ENCODE assay signal across 15 mouse cellular contexts in genomic region chr16:84974176-84974518, GRCm38 (mm10).
DNase-seq lines count a peak whose midpoint lies in the region; ATAC-seq and TF ChIP-seq lines count a peak whose summit lies in the region.
"Had no signal": no experiment of that assay in that cellular context is flagged by ENCODE, and none has a peak within 500 bp of the region (broad histone marks: within the 10 kb centered on the region; RNA-seq: fewer than 3 reads in every experiment).

No protein-coding gene starts in this region.

- no peak for TF ChIP-seq CTCF in cerebellum, adult 2 months (IDR thresholded peaks at IDR 0.05; ENCODE audit: borderline replicate concordance, insufficient read depth, low read depth, low read length)
- no peak for TF ChIP-seq CTCF in liver, postnatal 0 days (IDR thresholded peaks at IDR 0.05; ENCODE audit: low read depth)

- peak overlapping the region; percentile 13; the same call in 1 of the 2 replicates for H3K27ac ChIP-seq in cerebellum, adult 2 months (ENCODE audit: insufficient read depth, low read length)
- 0 out of 2 replicates have a peak overlapping the region, but pooled peaks have one; percentile 5 for H3K27ac ChIP-seq in hindbrain, embryonic 15.5 days (replicated peaks)
- no peak overlapping the region for H3K27ac ChIP-seq in hindbrain, embryonic 11.5 days (ENCODE audit: low read depth, low read length)
- 0 out of 2 replicates have a peak overlapping the region, but pooled peaks have one; percentile 12 for H3K27ac ChIP-seq in liver, postnatal 0 days (ENCODE audit: low read depth)
- H3K27ac ChIP-seq in brown adipose tissue, adult 24 weeks (replicated peaks; ENCODE audit: low read depth, low read length) = peak overlapping the region; percentile 96
- H3K27ac ChIP-seq: hindbrain, embryonic 14.5 days; limb, embryonic 10.5 days had no signal

- no peak overlapping the region for H3K9ac ChIP-seq in hindbrain, embryonic 15.5 days
- no peak overlapping the region for H3K9ac ChIP-seq in hindbrain, embryonic 11.5 days (ENCODE audit: low read depth, low read length)
- H3K9ac ChIP-seq in liver, postnatal 0 days (replicated peaks) = no peak overlapping the region
- H3K9ac ChIP-seq: hindbrain, embryonic 14.5 days had no signal

- no peak overlapping the region for H3K4me3 ChIP-seq in cerebellum, adult 2 months (replicated peaks; ENCODE audit: insufficient read depth, low read depth, low read length)
- H3K4me3 ChIP-seq in hindbrain, embryonic 15.5 days = no peak overlapping the region
- H3K4me3 ChIP-seq in hindbrain, embryonic 11.5 days (ENCODE audit: low read depth, low read length) = no peak overlapping the region
- no peak overlapping the region for H3K4me3 ChIP-seq in liver, postnatal 0 days (ENCODE audit: low read depth, low read length)
- H3K4me3 ChIP-seq in brown adipose tissue, adult 24 weeks (ENCODE audit: insufficient read depth, low read depth, low read length) = peak overlapping the region; percentile 17; the same call in 1 of the 2 replicates
- H3K4me3 ChIP-seq: limb, embryonic 10.5 days had no signal

- no peak for TF ChIP-seq POLR2A in cerebellum, adult 2 months (IDR thresholded peaks at IDR 0.05; ENCODE audit: borderline replicate concordance, insufficient read depth, low read length)

- H3K4me1 ChIP-seq in cerebellum, adult 2 months (ENCODE audit: control insufficient read depth, insufficient read depth, low read length) = peaks cover 11% of the 10 kb centered on the region
- H3K4me1 ChIP-seq in hindbrain, embryonic 15.5 days (replicated peaks) = peaks cover 7% of the 10 kb centered on the region; the same call in 1 of the 2 replicates
- H3K4me1 ChIP-seq in hindbrain, embryonic 11.5 days (replicated peaks; ENCODE audit: control insufficient read depth, insufficient read depth, low read length) = no peaks in the 10 kb centered on the region
- no peaks in the 10 kb centered on the region for H3K4me1 ChIP-seq in liver, postnatal 0 days (ENCODE audit: insufficient read depth)
- H3K4me1 ChIP-seq in brown adipose tissue, adult 24 weeks (ENCODE audit: control insufficient read depth, insufficient read depth, insufficient read length, low read length) = peaks cover 26% of the 10 kb centered on the region
- H3K4me1 ChIP-seq: limb, embryonic 10.5 days had no signal

- 50% methylated on average over 6 of the region's 6 CpGs for WGBS in cerebellum, adult 2 months
- WGBS in hindbrain, embryonic 15.5 days = 93% methylated on average over 6 of the region's 6 CpGs
- WGBS in hindbrain, embryonic 11.5 days = 87% methylated on average over 6 of the region's 6 CpGs
- 73% methylated on average over 6 of the region's 6 CpGs for WGBS in liver, postnatal 0 days (ENCODE audit: insufficient replicate concordance)

- H3K27me3 ChIP-seq in cerebellum, adult 2 months (ENCODE audit: control insufficient read depth, insufficient read depth, low read length) = no peaks in the 10 kb centered on the region
- H3K27me3 ChIP-seq in hindbrain, embryonic 15.5 days = no peaks in the 10 kb centered on the region
- no peaks in the 10 kb centered on the region for H3K27me3 ChIP-seq in hindbrain, embryonic 11.5 days (ENCODE audit: control insufficient read depth, insufficient read depth, low read length)
- no peaks in the 10 kb centered on the region for H3K27me3 ChIP-seq in liver, postnatal 0 days (ENCODE audit: insufficient read depth, low read length)

- 0 out of 2 replicates have a peak, but pooled peaks have one; percentile 24 for ATAC-seq in hindbrain, embryonic 15.5 days (ENCODE audit: low FRiP score, low read depth)
- no peak for ATAC-seq in hindbrain, embryonic 11.5 days (ENCODE audit: low FRiP score)
- no peak for ATAC-seq in liver, postnatal 0 days
- ATAC-seq: forebrain, embryonic 16.5 days had no signal

- TF ChIP-seq EP300 in liver, postnatal 0 days (IDR thresholded peaks at IDR 0.05; ENCODE audit: low read depth) = no peak

- H3K9me3 ChIP-seq in hindbrain, embryonic 15.5 days = no peaks in the 10 kb centered on the region
- no peaks in the 10 kb centered on the region for H3K9me3 ChIP-seq in hindbrain, embryonic 11.5 days (ENCODE audit: control insufficient read depth, low read length)
- H3K9me3 ChIP-seq in liver, postnatal 0 days (ENCODE audit: low read length) = no peaks in the 10 kb centered on the region
- H3K9me3 ChIP-seq: limb, embryonic 10.5 days had no signal

- peaks cover 43% of the 10 kb centered on the region for H3K36me3 ChIP-seq in hindbrain, embryonic 15.5 days
- H3K36me3 ChIP-seq in hindbrain, embryonic 11.5 days (ENCODE audit: control insufficient read depth, insufficient read depth, low read length) = no peaks in the 10 kb centered on the region
- peaks cover 3% of the 10 kb centered on the region; the same call in 1 of the 2 replicates for H3K36me3 ChIP-seq in liver, postnatal 0 days (replicated peaks; ENCODE audit: insufficient read depth, low read length)

- no peak for DNase-seq in cerebellum, adult 2 months
- no peak for DNase-seq in cerebellum, adult 11 months
- no peak for DNase-seq in hindbrain, embryonic 11.5 days (ENCODE audit: low spot score)
- DNase-seq in liver, postnatal 0 days = no peak
- DNase-seq in liver = no peak
- no peak for DNase-seq in urinary bladder, postnatal 10 days (ENCODE audit: low spot score)
- DNase-seq: cerebellum, adult 8-10 months; gastrocnemius, postnatal 10 days; kidney, adult 9 months; right cerebral cortex, postnatal 4 days had no signal

- no peak overlapping the region for H3K4me2 ChIP-seq in hindbrain, embryonic 15.5 days
- no peak overlapping the region for H3K4me2 ChIP-seq in hindbrain, embryonic 11.5 days (replicated peaks; ENCODE audit: low read depth, low read length)
- H3K4me2 ChIP-seq in liver, postnatal 0 days (ENCODE audit: low read depth, low read length) = no peak overlapping the region
- H3K4me2 ChIP-seq: hindbrain, embryonic 14.5 days had no signal
